Mouse (Mus musculus): ENCODE results near the gene Ak1.

- TF ChIP-seq CTCF (IDR thresholded peaks at IDR 0.05; ENCODE audit: extremely low read depth, insufficient read depth, low read length) (no peak), POLR2A (IDR thresholded peaks at IDR 0.05; ENCODE audit: extremely low read depth, insufficient read depth, low read length) (no peak)
Measured at GRCm38 (mm10) chr2:32591249-32591648, 30.3 kb upstream of the Ak1 start.
